1 mouse cellular context compared by ENCODE assay signal in genomic region chr7:19149626-19150025, GRCm38 (mm10).
TF ChIP-seq lines count a peak whose summit lies in the region.

Snrpd2 (plus strand) TSS chr7:19149722.

TF ChIP-seq in CH12.LX, 34 proteins besides CTCF, POLR2A, EP300 and RAD21 (continued from another document):
- TF ChIP-seq MAZ (IDR thresholded peaks at IDR 0.05; ENCODE audit: low read depth, low read length) (no peak), MYC (IDR thresholded peaks at IDR 0.05; ENCODE audit: low read depth, low read length) (peak; percentile 78; the same call in 1 of the 2 replicates), POLR2AphosphoS2 (IDR thresholded peaks at IDR 0.05; ENCODE audit: low read depth, low read length) (no peak; the same call in 1 of the 2 replicates), HCFC1 (IDR thresholded peaks at IDR 0.05; ENCODE audit: low read depth, low read length) (peak; percentile 86), NRF1 (IDR thresholded peaks at IDR 0.05; ENCODE audit: low read depth, low read length) (peak; percentile 91), MEF2A (IDR thresholded peaks at IDR 0.05; ENCODE audit: borderline replicate concordance, low read depth, low read length) (0 out of 2 replicates have a peak, but pooled peaks have one; percentile 13), GABPA (IDR thresholded peaks at IDR 0.05; ENCODE audit: insufficient replicate concordance, low read depth, low read length) (no peak), MXI1 (IDR thresholded peaks at IDR 0.05; ENCODE audit: low read depth, low read length) (peak; percentile 97), ETS1 (conservative IDR thresholded peaks at IDR 0.05; ENCODE audit: low read depth, low read length) (no peak), ELF1 (IDR thresholded peaks at IDR 0.05; ENCODE audit: low read depth, low read length) (no peak; the same call in 1 of the 2 replicates), CHD2 (IDR thresholded peaks at IDR 0.05; ENCODE audit: low read length) (no peak), KAT2A (IDR thresholded peaks at IDR 0.05; ENCODE audit: insufficient replicate concordance, low read length) (peak; percentile 56; the same call in 1 of the 2 replicates)
